Mouse (Mus musculus): Measurements from ENCODE around the gene Rimbp3. TPM values are rescaled to one million over a fixed set of nuclear protein-coding genes. Genes with fewer than 3 reads are reported as not detected.

The Rimbp3 gene
- polyA plus RNA-seq, 1 experiment from 2014 or later, result 1.0 TPM

DNA sequence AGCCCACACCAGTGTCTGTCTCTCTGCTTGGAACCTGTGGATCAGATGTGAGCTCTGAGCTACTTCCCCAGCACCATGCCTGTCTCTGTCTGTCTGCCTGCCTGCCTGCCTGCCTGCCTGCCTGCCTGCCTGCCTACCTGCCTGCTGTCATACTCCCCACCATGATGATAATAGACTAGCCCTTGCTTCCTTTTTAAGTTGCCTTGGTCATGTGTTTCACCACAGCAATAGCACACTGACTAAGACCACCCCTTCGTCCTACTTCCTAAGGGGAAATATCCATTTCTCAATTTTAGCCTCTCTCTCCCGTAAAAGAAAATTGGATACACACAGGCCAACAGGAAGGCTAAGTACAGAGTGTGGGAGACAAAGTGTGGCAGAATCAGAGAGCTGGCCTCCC lies 26.3 kb upstream of the Rimbp3 start:
- no peaks in the 10 kb centered on the region for H3K9me3 ChIP-seq (ENCODE audit: control insufficient read depth, low read length)
- ATAC-seq (ENCODE audit: low FRiP score), result no peak
- no peaks in the 10 kb centered on the region for H3K4me1 ChIP-seq (replicated peaks; ENCODE audit: control insufficient read depth, insufficient read depth, low read length)
- H3K36me3 ChIP-seq (ENCODE audit: control insufficient read depth, insufficient read depth, low read length), result peaks cover 3% of the 10 kb centered on the region; the same call in 1 of the 2 replicates
- H3K27ac ChIP-seq (ENCODE audit: low read depth, low read length), result no peak overlapping the region
- DNase-seq (ENCODE audit: low spot score), result no peak
- no peak overlapping the region for H3K4me2 ChIP-seq (replicated peaks; ENCODE audit: low read depth, low read length)
- no peaks in the 10 kb centered on the region for H3K27me3 ChIP-seq (ENCODE audit: control insufficient read depth, insufficient read depth, low read length)
- WGBS, result 89% methylated on average over 2 of the region's 2 CpGs
- no peak overlapping the region for H3K4me3 ChIP-seq (ENCODE audit: low read depth, low read length)
- no peak overlapping the region for H3K9ac ChIP-seq (ENCODE audit: low read depth, low read length)

DNA sequence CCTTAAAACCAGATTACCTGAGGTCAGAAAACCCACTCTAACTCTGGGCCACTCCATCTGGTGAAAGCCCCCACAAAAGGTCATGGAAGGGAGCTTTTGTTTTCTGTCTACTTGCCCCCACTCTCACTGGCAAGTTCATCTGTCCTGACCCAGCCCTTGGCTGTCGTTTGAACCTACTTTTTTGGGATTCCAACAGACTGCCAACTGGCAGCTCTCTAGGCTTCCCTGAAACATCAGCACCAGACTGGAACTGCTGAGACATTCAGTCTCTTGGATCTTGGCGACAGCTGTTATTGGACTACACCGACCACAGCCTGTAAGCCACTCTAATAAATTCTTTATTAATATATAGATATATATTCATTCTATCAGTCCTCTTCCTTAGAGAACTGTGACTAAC lies 25.4 kb upstream of the Rimbp3 start:
- peaks cover 3% of the 10 kb centered on the region; the same call in 1 of the 2 replicates for H3K36me3 ChIP-seq (ENCODE audit: control insufficient read depth, insufficient read depth, low read length)
- ATAC-seq (ENCODE audit: low FRiP score), result no peak
- DNase-seq (ENCODE audit: low spot score), result no peak
- no peak overlapping the region for H3K4me2 ChIP-seq (replicated peaks; ENCODE audit: low read depth, low read length)
- H3K9ac ChIP-seq (ENCODE audit: low read depth, low read length), result no peak overlapping the region
- no peaks in the 10 kb centered on the region for H3K27me3 ChIP-seq (ENCODE audit: control insufficient read depth, insufficient read depth, low read length)
- 91% methylated on average over 3 of the region's 3 CpGs for WGBS
- H3K4me3 ChIP-seq (ENCODE audit: low read depth, low read length), result no peak overlapping the region
- H3K4me1 ChIP-seq (replicated peaks; ENCODE audit: control insufficient read depth, insufficient read depth, low read length), result no peaks in the 10 kb centered on the region
- no peaks in the 10 kb centered on the region for H3K9me3 ChIP-seq (ENCODE audit: control insufficient read depth, low read length)
- H3K27ac ChIP-seq (ENCODE audit: low read depth, low read length), result no peak overlapping the region

DNA sequence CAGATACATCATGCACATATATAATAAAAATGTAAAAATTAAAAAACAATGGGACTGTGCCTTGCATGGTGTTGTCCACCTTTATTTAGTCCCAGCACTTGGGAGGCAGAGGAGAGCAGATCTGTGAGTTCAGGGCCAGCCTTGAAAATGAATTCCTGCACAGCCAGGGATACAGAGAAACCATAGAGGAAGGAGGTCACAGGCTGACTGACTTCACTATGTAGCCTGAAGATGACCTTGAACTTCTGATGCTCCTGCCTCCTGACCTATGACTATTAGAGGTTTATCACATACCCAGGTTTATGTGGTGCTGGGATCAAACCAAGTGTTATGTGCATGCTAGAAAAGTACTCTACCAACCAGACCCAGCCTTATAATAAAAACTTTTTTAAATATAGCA lies 22.9 kb upstream of the Rimbp3 start:
- no peak overlapping the region for H3K27ac ChIP-seq (ENCODE audit: low read depth, low read length)
- peaks cover 3% of the 10 kb centered on the region; the same call in 1 of the 2 replicates for H3K36me3 ChIP-seq (ENCODE audit: control insufficient read depth, insufficient read depth, low read length)
- no peak overlapping the region for H3K4me2 ChIP-seq (replicated peaks; ENCODE audit: low read depth, low read length)
- no peak overlapping the region for H3K9ac ChIP-seq (ENCODE audit: low read depth, low read length)
- H3K4me3 ChIP-seq (ENCODE audit: low read depth, low read length), result no peak overlapping the region
- DNase-seq (ENCODE audit: low spot score) (no peak), ATAC-seq (ENCODE audit: low FRiP score) (no peak)
- no peaks in the 10 kb centered on the region for H3K27me3 ChIP-seq (ENCODE audit: control insufficient read depth, insufficient read depth, low read length)
- H3K9me3 ChIP-seq (ENCODE audit: control insufficient read depth, low read length), result no peaks in the 10 kb centered on the region
- no peaks in the 10 kb centered on the region for H3K4me1 ChIP-seq (replicated peaks; ENCODE audit: control insufficient read depth, insufficient read depth, low read length)

DNA sequence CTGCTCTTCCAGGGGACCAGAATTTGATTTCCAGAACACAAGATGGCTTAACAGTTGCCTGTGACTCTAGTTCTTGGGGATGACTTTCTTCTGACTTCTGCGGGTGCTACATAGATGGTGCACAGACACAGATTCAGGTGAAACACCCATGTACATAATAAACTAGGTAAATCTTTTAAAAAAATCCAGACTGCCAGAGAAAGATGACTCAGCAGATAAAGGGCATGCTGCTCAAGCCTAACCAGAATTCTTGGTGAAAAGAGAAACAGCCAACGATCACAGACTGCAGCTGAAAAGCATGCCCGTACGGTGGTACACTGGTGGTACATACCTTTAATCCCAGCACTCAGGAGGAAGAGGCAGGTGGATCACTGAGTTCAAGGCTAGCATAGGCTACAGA lies 14.6 kb upstream of the Rimbp3 start:
- Histone ChIP-seq H3K4me2 (replicated peaks; ENCODE audit: low read depth, low read length) (no peak overlapping the region), H3K9ac (ENCODE audit: low read depth, low read length) (no peak overlapping the region), H3K9me3 (ENCODE audit: control insufficient read depth, low read length) (no peaks in the 10 kb centered on the region), H3K4me3 (ENCODE audit: low read depth, low read length) (no peak overlapping the region), H3K4me1 (replicated peaks; ENCODE audit: control insufficient read depth, insufficient read depth, low read length) (no peaks in the 10 kb centered on the region), H3K27ac (ENCODE audit: low read depth, low read length) (no peak overlapping the region), H3K27me3 (ENCODE audit: control insufficient read depth, insufficient read depth, low read length) (no peaks in the 10 kb centered on the region), H3K36me3 (ENCODE audit: control insufficient read depth, insufficient read depth, low read length) (no peaks in the 10 kb centered on the region)
- WGBS, result 97% methylated on average over 4 of the region's 4 CpGs
- ATAC-seq (ENCODE audit: low FRiP score), result no peak
- DNase-seq (ENCODE audit: low spot score), result no peak

DNA sequence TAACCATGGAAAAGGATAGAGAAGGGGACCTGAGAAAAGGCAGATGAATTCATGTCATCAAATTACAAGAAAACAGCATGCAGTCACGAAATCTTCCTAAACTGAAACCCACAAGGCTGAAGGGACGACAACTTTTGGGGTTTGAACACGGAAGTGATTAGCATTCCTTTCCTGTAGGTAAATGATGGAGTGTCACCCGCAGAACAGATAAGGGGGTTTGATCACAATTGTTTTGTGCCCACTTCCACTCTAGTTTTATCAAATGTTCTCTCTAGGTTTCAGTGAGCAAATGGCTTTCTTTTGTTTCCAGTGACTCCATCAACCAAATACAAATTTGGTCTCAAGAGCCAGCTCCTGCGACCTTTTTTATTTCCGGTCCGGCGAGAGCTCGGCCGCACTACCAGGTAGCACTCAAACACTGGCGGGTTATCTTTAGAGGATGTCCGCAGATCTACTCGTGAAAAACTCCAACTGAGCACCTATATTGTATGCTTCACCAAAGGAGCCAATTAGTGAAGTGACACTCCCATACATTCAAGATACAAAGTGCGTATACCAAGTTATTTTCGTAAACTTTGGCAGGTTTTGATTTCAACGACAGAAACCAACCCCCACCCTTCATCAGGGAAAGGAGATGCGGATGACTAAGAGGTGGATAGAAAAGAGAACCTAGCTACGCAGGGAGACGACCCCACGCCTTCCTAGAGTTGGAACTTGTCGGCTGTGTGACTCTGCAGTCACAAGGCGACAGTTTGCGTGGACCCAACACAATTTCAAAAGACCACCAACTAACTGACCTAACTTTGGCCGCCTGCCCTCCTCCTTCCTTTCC lies 8.1 kb upstream of the Rimbp3 start:
- H3K36me3 ChIP-seq (ENCODE audit: control insufficient read depth, insufficient read depth, low read length), result no peaks in the 10 kb centered on the region
- 0 out of 2 replicates have a peak, but pooled peaks have one; percentile 6 for ATAC-seq (ENCODE audit: low FRiP score)
- peak overlapping the region; percentile 100 for H3K9ac ChIP-seq (ENCODE audit: low read depth, low read length)
- no peak for DNase-seq (ENCODE audit: low spot score)
- peak overlapping the region; percentile 93 for H3K4me3 ChIP-seq (ENCODE audit: low read depth, low read length)
- H3K4me1 ChIP-seq (replicated peaks; ENCODE audit: control insufficient read depth, insufficient read depth, low read length), result no peaks in the 10 kb centered on the region
- no peaks in the 10 kb centered on the region for H3K27me3 ChIP-seq (ENCODE audit: control insufficient read depth, insufficient read depth, low read length)
- H3K27ac ChIP-seq (ENCODE audit: low read depth, low read length), result no peak overlapping the region
- WGBS, result 10% methylated on average over 24 of the region's 24 CpGs
- no peaks in the 10 kb centered on the region for H3K9me3 ChIP-seq (ENCODE audit: control insufficient read depth, low read length)
- H3K4me2 ChIP-seq (replicated peaks; ENCODE audit: low read depth, low read length), result peak overlapping the region; percentile 50

DNA sequence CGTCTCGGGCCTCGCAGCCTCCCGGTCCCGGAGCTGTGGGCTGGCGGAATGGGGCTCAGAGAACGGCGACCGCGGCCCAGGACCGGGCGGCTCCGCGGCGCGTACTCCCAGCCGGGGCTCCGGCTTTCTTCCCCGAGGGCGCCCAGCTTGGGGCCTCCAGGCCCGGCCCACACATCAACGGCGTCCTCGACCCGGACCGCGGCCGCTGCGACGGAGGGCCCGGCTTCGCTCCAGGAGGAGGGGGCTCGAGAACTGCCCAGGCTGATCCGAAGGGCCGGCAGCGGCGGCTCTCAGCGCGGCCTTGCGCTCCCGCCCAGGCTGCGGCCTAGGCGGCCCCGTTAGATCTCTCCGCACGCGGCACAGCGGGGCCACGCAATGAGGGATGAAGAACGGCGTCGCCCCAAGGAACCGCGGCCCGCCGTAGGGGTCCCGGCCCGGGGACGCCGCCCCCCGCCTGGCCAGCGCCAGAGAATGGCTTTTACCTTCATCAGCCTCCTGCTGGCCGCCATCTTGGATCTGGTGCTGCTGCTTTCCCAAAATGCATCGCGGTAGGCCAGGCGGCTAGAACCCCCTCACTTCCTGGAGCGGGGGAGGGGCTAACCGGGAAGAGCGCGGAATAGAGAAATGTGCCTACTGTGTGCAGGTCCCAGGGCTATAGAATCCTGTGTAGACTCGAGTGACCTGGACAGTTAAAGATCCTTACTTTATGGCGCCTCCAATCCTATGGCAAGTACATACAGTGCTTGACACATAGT lies 7.3 kb upstream of the Rimbp3 start:
- under 1% methylated on average over 55 of the region's 72 CpGs for WGBS
- no peaks in the 10 kb centered on the region for H3K27me3 ChIP-seq (ENCODE audit: control insufficient read depth, insufficient read depth, low read length)

DNA sequence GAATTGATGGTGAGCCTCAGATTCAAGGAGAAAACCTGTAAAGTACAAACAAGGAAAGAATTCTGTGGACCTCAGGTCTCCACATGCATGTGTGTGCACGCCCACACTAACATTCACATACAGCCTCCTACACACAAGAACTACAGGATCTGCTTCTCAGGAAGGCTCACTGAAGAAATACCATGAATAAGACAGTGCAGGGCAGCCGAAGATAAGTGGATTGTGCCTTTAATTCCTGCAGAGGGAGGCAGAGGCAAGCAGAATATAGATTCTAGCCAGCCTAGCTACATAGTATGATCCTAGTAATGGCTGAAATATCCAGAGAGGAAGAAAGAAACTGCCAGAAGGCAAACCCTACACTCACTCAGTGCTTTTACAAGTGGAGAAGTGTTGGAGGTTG lies 6.4 kb upstream of the Rimbp3 start:
- peak overlapping the region; percentile 93; the same call in 1 of the 2 replicates for H3K4me3 ChIP-seq (ENCODE audit: low read depth, low read length)
- 69% methylated on average over 2 of the region's 2 CpGs for WGBS
- no peaks in the 10 kb centered on the region for H3K9me3 ChIP-seq (ENCODE audit: control insufficient read depth, low read length)
- H3K4me1 ChIP-seq (replicated peaks; ENCODE audit: control insufficient read depth, insufficient read depth, low read length), result no peaks in the 10 kb centered on the region
- peak; percentile 16 for DNase-seq (ENCODE audit: low spot score)
- H3K9ac ChIP-seq (ENCODE audit: low read depth, low read length), result no peak overlapping the region
- ATAC-seq (ENCODE audit: low FRiP score), result 0 out of 2 replicates have a peak, but pooled peaks have one; percentile 20
- H3K27me3 ChIP-seq (ENCODE audit: control insufficient read depth, insufficient read depth, low read length), result no peaks in the 10 kb centered on the region
- H3K4me2 ChIP-seq (replicated peaks; ENCODE audit: low read depth, low read length), result no peak overlapping the region
- H3K36me3 ChIP-seq (ENCODE audit: control insufficient read depth, insufficient read depth, low read length), result no peaks in the 10 kb centered on the region
- H3K27ac ChIP-seq (ENCODE audit: low read depth, low read length), result no peak overlapping the region

More for the DNA sequence above, 7.3 kb upstream of the Rimbp3 start:
- Histone ChIP-seq H3K27ac (ENCODE audit: low read depth, low read length) (peak overlapping the region; percentile 67), H3K9me3 (ENCODE audit: control insufficient read depth, low read length) (no peaks in the 10 kb centered on the region), H3K9ac (ENCODE audit: low read depth, low read length) (peak overlapping the region; percentile 100), H3K36me3 (ENCODE audit: control insufficient read depth, insufficient read depth, low read length) (no peaks in the 10 kb centered on the region), H3K4me1 (replicated peaks; ENCODE audit: control insufficient read depth, insufficient read depth, low read length) (no peaks in the 10 kb centered on the region), H3K4me2 (replicated peaks; ENCODE audit: low read depth, low read length) (peak overlapping the region; percentile 50), H3K4me3 (ENCODE audit: low read depth, low read length) (peak overlapping the region; percentile 93)
- ATAC-seq (ENCODE audit: low FRiP score) (peak; percentile 90), DNase-seq (ENCODE audit: low spot score) (peak; percentile 88)

DNA sequence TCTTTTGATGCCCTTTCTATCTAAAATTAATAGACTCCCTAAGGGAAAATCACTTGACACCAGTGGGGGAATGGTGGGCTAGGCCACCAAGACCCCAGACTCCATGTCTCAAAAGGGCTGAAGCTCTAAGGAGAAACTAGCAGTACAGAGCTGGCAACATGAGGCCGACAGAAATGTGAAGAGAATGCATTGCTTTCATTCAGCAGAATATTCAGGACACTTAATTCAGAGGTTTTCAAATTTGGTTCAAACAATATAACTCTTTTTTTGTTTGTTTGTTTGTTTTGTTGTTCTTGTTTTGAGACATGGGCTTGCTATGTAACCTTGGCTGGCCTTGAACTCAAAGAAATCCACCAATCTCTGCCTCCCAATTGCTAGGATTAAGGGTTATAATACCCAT lies 5.9 kb upstream of the Rimbp3 start, which contains the start of gene Ube2l3:
Gene Ube2l3 (minus strand): TSS at position 101 of the 400 bp plus-strand sequence.
- Histone ChIP-seq H3K4me1 (replicated peaks; ENCODE audit: control insufficient read depth, insufficient read depth, low read length) (no peaks in the 10 kb centered on the region), H3K4me3 (ENCODE audit: low read depth, low read length) (peak within 1 kb of the TSS; percentile 93), H3K36me3 (ENCODE audit: control insufficient read depth, insufficient read depth, low read length) (no peaks in the 10 kb centered on the region), H3K27me3 (ENCODE audit: control insufficient read depth, insufficient read depth, low read length) (no peaks in the 10 kb centered on the region), H3K9me3 (ENCODE audit: control insufficient read depth, low read length) (no peaks in the 10 kb centered on the region), H3K4me2 (replicated peaks; ENCODE audit: low read depth, low read length) (no peak within 1 kb of the TSS), H3K9ac (ENCODE audit: low read depth, low read length) (no peak within 1 kb of the TSS), H3K27ac (ENCODE audit: low read depth, low read length) (no peak within 1 kb of the TSS)
- WGBS, result 90% methylated on average over 1 of the region's 1 CpGs
- DNase-seq (ENCODE audit: low spot score) (no peak), ATAC-seq (ENCODE audit: low FRiP score) (no peak)
